Mouse (Mus musculus) forebrain, embryonic 14.5 days (tissue): Measurements from ENCODE around the gene Cd59b. TPM values are rescaled to one million over a fixed set of nuclear protein-coding genes. Genes with fewer than 3 reads are reported as not detected.
"Not testable (repeated sequence)": the region's sequence is repeated elsewhere in the genome, so short reads cannot be mapped to it uniquely, and the experiment has no call there.

Source experiments
- ATAC-seq: fragments of 200-750 bp; cut with Nextera tagmentation; 2 replicates; pipeline ENCODE4 v1.8.0; 2017; ENCODE audit warnings: mild to moderate bottlenecking, moderate library complexity
- DNase-seq: peaks from one replicate; pipeline ENCODE4 v3.0.0-alpha.2; 2015; ENCODE audit warnings: low spot score
- H3K27ac ChIP-seq: fragments of 300-500 bp; sonication (generic); 2 replicates; pipeline ENCODE4 v1.5.1; 2014; ENCODE audit warnings: low read depth, mild to moderate bottlenecking, control low read depth, low read length, moderate library complexity
- H3K27me3 ChIP-seq: fragments of 300-500 bp; sonication (generic); replicated peaks from 2 replicates; pipeline ENCODE4 v1.6.1; 2014; ENCODE audit warnings: low read length, control low read depth, mixed read lengths; ENCODE audit not compliant: control insufficient read depth, insufficient read depth
- H3K36me3 ChIP-seq: fragments of 300-500 bp; sonication (generic); 2 replicates; pipeline ENCODE4 v1.6.1; 2014; ENCODE audit warnings: low read length, control low read depth; ENCODE audit not compliant: control insufficient read depth, insufficient read depth
- H3K4me1 ChIP-seq: fragments of 300-500 bp; sonication (generic); 2 replicates; pipeline ENCODE4 v1.6.1; 2014; ENCODE audit warnings: antibody characterized with exemption, low read length, control low read depth; ENCODE audit not compliant: control insufficient read depth, insufficient read depth
- H3K4me2 ChIP-seq: fragments of 300-500 bp; sonication (generic); 2 replicates; pipeline ENCODE4 v1.6.1; 2014; ENCODE audit warnings: mild to moderate bottlenecking, control low read depth, low read length
- H3K4me3 ChIP-seq: fragments of 300-500 bp; sonication (generic); 2 replicates; pipeline ENCODE4 v1.5.1; 2014; ENCODE audit warnings: low read depth, low read length, control low read depth
- H3K9ac ChIP-seq: fragments of 300-500 bp; sonication (generic); 2 replicates; pipeline ENCODE4 v1.6.1; 2014; ENCODE audit warnings: mild to moderate bottlenecking, low read length, control low read depth, moderate library complexity
- H3K9me3 ChIP-seq: fragments of 300-500 bp; sonication (generic); replicated peaks from 2 replicates; pipeline ENCODE4 v1.6.1; 2016; ENCODE audit warnings: low read length, control low read depth, mixed read lengths; ENCODE audit not compliant: control insufficient read depth
- WGBS: fragments of 180-500 bp; shearing (Covaris S2); extraction: QIAGEN DNeasy Blood & Tissue Kit; methylation state at CpG from one replicate; pipeline ENCODE4 v1.1.7; 2014; 5-methylcytosine and 5-hydroxymethylcytosine counted together
- polyA plus RNA-seq: library from polyadenylated mRNA; unstranded; fragments of >200 nt; fragmentation: Nextera tagmentation; extraction: Ambion mirVana; gene quantifications from 2 replicates; pipeline ENCODE4 v1.2.1, GENCODE M21; 2014

Cd59b gene
- polyA plus RNA-seq, 1 experiment from 2014 or later: 1.0 TPM

GRCm38 (mm10) chr2:104117173-104117572 is 47.5 kb downstream of the Cd59b start:
- H3K4me3 ChIP-seq, H3K27me3 ChIP-seq, H3K9me3 ChIP-seq, H3K36me3 ChIP-seq, H3K27ac ChIP-seq, H3K4me2 ChIP-seq, H3K4me1 ChIP-seq, ATAC-seq, H3K9ac ChIP-seq, DNase-seq: not testable (repeated sequence)

GRCm38 (mm10) chr2:104119097-104119496 is 49.4 kb downstream of the Cd59b start:
- Histone ChIP-seq H3K9me3 (no peaks in the 10 kb centered on the region), H3K27ac (no peak overlapping the region), H3K4me3 (no peak overlapping the region), H3K9ac (no peak overlapping the region), H3K36me3 (no peaks in the 10 kb centered on the region), H3K4me2 (no peak overlapping the region), H3K4me1 (no peaks in the 10 kb centered on the region), H3K27me3 (no peaks in the 10 kb centered on the region)
- DNase-seq: no peak
- no peak for ATAC-seq
- 88% methylated on average over 1 of the region's 1 CpGs for WGBS

GRCm38 (mm10) chr2:104120312-104120711 is 50.7 kb downstream of the Cd59b start:
- Histone ChIP-seq H3K4me1 (no peaks in the 10 kb centered on the region), H3K27me3 (no peaks in the 10 kb centered on the region), H3K4me2 (no peak overlapping the region), H3K4me3 (no peak overlapping the region), H3K27ac (no peak overlapping the region), H3K36me3 (no peaks in the 10 kb centered on the region), H3K9me3 (no peaks in the 10 kb centered on the region), H3K9ac (no peak overlapping the region)
- ATAC-seq: no peak
- WGBS: 56% methylated on average over 6 of the region's 6 CpGs
- no peak for DNase-seq

- Histone ChIP-seq H3K4me1 (no peaks in the 10 kb centered on the region), H3K27ac (no peak overlapping the region), H3K9ac (peak overlapping the region; percentile 72; the same call in 1 of the 2 replicates), H3K9me3 (no peaks in the 10 kb centered on the region), H3K36me3 (no peaks in the 10 kb centered on the region), H3K27me3 (no peaks in the 10 kb centered on the region), H3K4me2 (peak overlapping the region; percentile 92), H3K4me3 (peak overlapping the region; percentile 68)
- ATAC-seq: no peak
- DNase-seq: no peak
- WGBS: 80% methylated on average over 8 of the region's 8 CpGs
Measured at GRCm38 (mm10) chr2:104121681-104122504, 52.2 kb downstream of the Cd59b start.

GRCm38 (mm10) chr2:104122505-104123378 is 53.1 kb downstream of the Cd59b start, which contains the start of gene A930018P22Rik:
Gene A930018P22Rik (plus strand): TSS chr2:104122769.
- under 1% methylated on average over 64 of the region's 74 CpGs for WGBS
- peak; percentile 94 for DNase-seq

DNA sequence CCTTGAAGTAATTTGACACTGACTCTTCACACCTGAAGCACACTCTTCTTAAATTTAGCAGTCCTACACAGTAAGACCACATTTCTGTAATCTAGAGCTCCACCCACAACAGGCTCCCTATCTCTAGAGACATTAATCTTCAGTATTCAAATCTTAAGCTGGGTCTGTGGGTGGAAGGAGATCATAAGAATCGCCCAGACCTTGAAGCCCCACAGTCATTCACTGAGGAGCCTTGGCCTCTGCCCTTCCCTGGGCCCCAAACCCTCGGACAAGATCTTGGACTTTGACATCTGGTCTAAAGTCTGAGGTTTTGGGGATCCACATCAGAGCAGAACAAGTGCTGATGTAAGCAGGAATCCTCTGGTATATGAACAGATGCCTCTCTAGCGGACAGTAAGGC is 53.9 kb downstream of the Cd59b start:
- WGBS: 58% methylated on average over 3 of the region's 3 CpGs
- Histone ChIP-seq H3K4me1 (no peaks in the 10 kb centered on the region), H3K27ac (no peak overlapping the region), H3K9ac (no peak overlapping the region), H3K4me3 (no peak overlapping the region), H3K9me3 (no peaks in the 10 kb centered on the region), H3K4me2 (peak overlapping the region; percentile 92), H3K36me3 (no peaks in the 10 kb centered on the region), H3K27me3 (no peaks in the 10 kb centered on the region)
- ATAC-seq (no peak), DNase-seq (no peak)

More at GRCm38 (mm10) chr2:104122505-104123378, 53.1 kb downstream of the Cd59b start, which contains the start of gene A930018P22Rik:
- H3K36me3 ChIP-seq: no peaks in the 10 kb centered on the region
- H3K4me2 ChIP-seq: peak within 1 kb of the TSS; percentile 92
- peak within 1 kb of the TSS; percentile 68 for H3K4me3 ChIP-seq
- no peak within 1 kb of the TSS for H3K27ac ChIP-seq
- H3K4me1 ChIP-seq: no peaks in the 10 kb centered on the region
- H3K9ac ChIP-seq: peak within 1 kb of the TSS; percentile 72
- peak; percentile 97 for ATAC-seq
- no peaks in the 10 kb centered on the region for H3K9me3 ChIP-seq
- no peaks in the 10 kb centered on the region for H3K27me3 ChIP-seq

DNA sequence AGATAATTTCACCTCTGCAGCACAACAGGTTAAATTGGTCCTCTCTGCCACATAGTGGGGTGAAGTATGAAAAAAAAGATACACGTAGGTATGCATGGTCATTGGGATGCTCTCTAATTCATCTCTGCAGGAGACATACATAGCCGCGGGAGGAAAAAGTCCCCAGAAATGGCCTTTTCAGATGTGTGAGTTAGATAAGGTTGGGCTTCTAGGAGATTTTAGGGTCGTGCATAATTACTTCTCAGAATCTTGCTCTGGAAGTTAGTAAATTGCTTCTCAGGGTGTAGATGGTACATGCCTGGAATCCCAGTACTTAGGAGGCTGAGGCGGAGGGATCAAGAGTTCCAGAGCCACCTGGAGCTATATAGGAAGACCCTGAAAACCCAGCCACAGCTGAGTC is 54.4 kb downstream of the Cd59b start:
- no peaks in the 10 kb centered on the region for H3K36me3 ChIP-seq
- no peak overlapping the region for H3K4me2 ChIP-seq
- H3K27me3 ChIP-seq: no peaks in the 10 kb centered on the region
- no peak overlapping the region for H3K27ac ChIP-seq
- no peaks in the 10 kb centered on the region for H3K4me1 ChIP-seq
- DNase-seq (no peak), ATAC-seq (no peak)
- H3K9ac ChIP-seq: no peak overlapping the region
- 81% methylated on average over 5 of the region's 5 CpGs for WGBS
- H3K9me3 ChIP-seq: no peaks in the 10 kb centered on the region
- H3K4me3 ChIP-seq: no peak overlapping the region

GRCm38 (mm10) chr2:104128803-104129531 is 59.3 kb downstream of the Cd59b start:
- Histone ChIP-seq H3K9ac (no peak overlapping the region), H3K4me3 (no peak overlapping the region), H3K27me3 (no peaks in the 10 kb centered on the region), H3K36me3 (no peaks in the 10 kb centered on the region), H3K9me3 (no peaks in the 10 kb centered on the region), H3K4me1 (no peaks in the 10 kb centered on the region), H3K4me2 (no peak overlapping the region), H3K27ac (no peak overlapping the region)
- DNase-seq: no peak
- WGBS: 88% methylated on average over 13 of the region's 13 CpGs
- ATAC-seq: no peak
